Mouse (Mus musculus) liver, postnatal 0 days (tissue): ENCODE data around the gene Sox5. TPM values are rescaled to one million over a fixed set of nuclear protein-coding genes. Genes with fewer than 3 reads are reported as not detected.
A peak's percentile ranks its signal among the peaks of the same experiment; 100 is the strongest.

Experiments used
- ATAC-seq: fragments of 200-750 bp; cut with Nextera tagmentation; 2 replicates; pipeline ENCODE4 v1.8.0; 2017; ENCODE audit warnings: mild to moderate bottlenecking, moderate library complexity
- DNase-seq: peaks from one replicate; pipeline ENCODE4 v3.0.0-alpha.2; 2016
- H3K27ac ChIP-seq: fragments of 300-500 bp; sonication (generic); 2 replicates; pipeline ENCODE4 v1.5.1; 2014; ENCODE audit warnings: antibody characterized with exemption, moderate library complexity, mild to moderate bottlenecking, low read depth
- H3K27me3 ChIP-seq: fragments of 300-500 bp; sonication (generic); 2 replicates; pipeline ENCODE4 v1.6.1; 2014; ENCODE audit warnings: low read length, control low read depth, mixed read lengths; ENCODE audit not compliant: insufficient read depth
- H3K36me3 ChIP-seq: fragments of 300-500 bp; sonication (generic); replicated peaks from 2 replicates; pipeline ENCODE4 v1.6.1; 2014; ENCODE audit warnings: mild to moderate bottlenecking, control low read depth, low read length, moderate library complexity, mixed read lengths; ENCODE audit not compliant: insufficient read depth
- H3K4me1 ChIP-seq: fragments of 300-500 bp; sonication (generic); 2 replicates; pipeline ENCODE4 v1.6.1; 2014; ENCODE audit warnings: antibody characterized with exemption, mild to moderate bottlenecking, control low read depth; ENCODE audit not compliant: insufficient read depth
- H3K4me2 ChIP-seq: fragments of 300-500 bp; sonication (generic); 2 replicates; pipeline ENCODE4 v1.6.1; 2014; ENCODE audit warnings: low read depth, mild to moderate bottlenecking, low read length, moderate library complexity, mixed read lengths
- H3K4me3 ChIP-seq: fragments of 300-500 bp; sonication (generic); 2 replicates; pipeline ENCODE4 v1.5.1; 2014; ENCODE audit warnings: low read depth, low read length
- H3K9ac ChIP-seq: fragments of 300-500 bp; sonication (generic); replicated peaks from 2 replicates; pipeline ENCODE4 v1.6.1; 2014; ENCODE audit warnings: mild to moderate bottlenecking, moderate library complexity
- H3K9me3 ChIP-seq: fragments of 300-500 bp; sonication (generic); 2 replicates; pipeline ENCODE4 v1.6.1; 2016; ENCODE audit warnings: mild to moderate bottlenecking, control low read depth, low read length, mixed read lengths
- CTCF ChIP-seq: sonication (generic); IDR thresholded peaks from 2 replicates; pipeline ENCODE4 v1.5.1; 2016; ENCODE audit warnings: antibody characterized with exemption, low read depth
- EP300 ChIP-seq: IDR thresholded peaks from 2 replicates; pipeline ENCODE4 v1.6.1; 2016; ENCODE audit warnings: antibody characterized with exemption, low read depth, mild to moderate bottlenecking
- WGBS: fragments of 180-500 bp; shearing (Covaris S2); extraction: QIAGEN DNeasy Blood & Tissue Kit; methylation state at CpG from one replicate; pipeline ENCODE4 v1.1.7; 2014; ENCODE audit not compliant: insufficient replicate concordance; 5-methylcytosine and 5-hydroxymethylcytosine counted together
- polyA plus RNA-seq: library from polyadenylated mRNA; unstranded; fragments of >200 nt; fragmentation: Nextera tagmentation; extraction: Ambion mirVana; gene quantifications from 2 replicates; pipeline ENCODE4 v1.2.1, GENCODE M21; 2015

Gene Sox5
- polyA plus RNA-seq, 1 experiment from 2014 or later = 7.5 TPM

- ATAC-seq (no peak), DNase-seq (no peak)
- no peaks in the 10 kb centered on the region for H3K36me3 ChIP-seq
- H3K4me2 ChIP-seq = no peak overlapping the region
- H3K4me3 ChIP-seq = no peak overlapping the region
- no peaks in the 10 kb centered on the region for H3K9me3 ChIP-seq
- TF ChIP-seq EP300 (no peak), CTCF (no peak)
- H3K9ac ChIP-seq = no peak overlapping the region
- H3K27ac ChIP-seq = no peak overlapping the region
- H3K27me3 ChIP-seq = no peaks in the 10 kb centered on the region
- no peaks in the 10 kb centered on the region for H3K4me1 ChIP-seq
Measured at GRCm38 (mm10) chr6:144320327-144320726, 461.4 kb downstream of the Sox5 start.

- H3K27me3 ChIP-seq = no peaks in the 10 kb centered on the region
- no peaks in the 10 kb centered on the region for H3K4me1 ChIP-seq
- DNase-seq (no peak), ATAC-seq (no peak)
- no peaks in the 10 kb centered on the region for H3K9me3 ChIP-seq
- no peak overlapping the region for H3K9ac ChIP-seq
- no peak for TF ChIP-seq CTCF
- TF ChIP-seq EP300 = no peak
- no peak overlapping the region for H3K4me2 ChIP-seq
- no peak overlapping the region for H3K4me3 ChIP-seq
- no peaks in the 10 kb centered on the region for H3K36me3 ChIP-seq
- H3K27ac ChIP-seq = no peak overlapping the region
- 76% methylated on average over 6 of the region's 6 CpGs for WGBS
Measured at GRCm38 (mm10) chr6:144319717-144320116, 462.1 kb downstream of the Sox5 start.

DNA sequence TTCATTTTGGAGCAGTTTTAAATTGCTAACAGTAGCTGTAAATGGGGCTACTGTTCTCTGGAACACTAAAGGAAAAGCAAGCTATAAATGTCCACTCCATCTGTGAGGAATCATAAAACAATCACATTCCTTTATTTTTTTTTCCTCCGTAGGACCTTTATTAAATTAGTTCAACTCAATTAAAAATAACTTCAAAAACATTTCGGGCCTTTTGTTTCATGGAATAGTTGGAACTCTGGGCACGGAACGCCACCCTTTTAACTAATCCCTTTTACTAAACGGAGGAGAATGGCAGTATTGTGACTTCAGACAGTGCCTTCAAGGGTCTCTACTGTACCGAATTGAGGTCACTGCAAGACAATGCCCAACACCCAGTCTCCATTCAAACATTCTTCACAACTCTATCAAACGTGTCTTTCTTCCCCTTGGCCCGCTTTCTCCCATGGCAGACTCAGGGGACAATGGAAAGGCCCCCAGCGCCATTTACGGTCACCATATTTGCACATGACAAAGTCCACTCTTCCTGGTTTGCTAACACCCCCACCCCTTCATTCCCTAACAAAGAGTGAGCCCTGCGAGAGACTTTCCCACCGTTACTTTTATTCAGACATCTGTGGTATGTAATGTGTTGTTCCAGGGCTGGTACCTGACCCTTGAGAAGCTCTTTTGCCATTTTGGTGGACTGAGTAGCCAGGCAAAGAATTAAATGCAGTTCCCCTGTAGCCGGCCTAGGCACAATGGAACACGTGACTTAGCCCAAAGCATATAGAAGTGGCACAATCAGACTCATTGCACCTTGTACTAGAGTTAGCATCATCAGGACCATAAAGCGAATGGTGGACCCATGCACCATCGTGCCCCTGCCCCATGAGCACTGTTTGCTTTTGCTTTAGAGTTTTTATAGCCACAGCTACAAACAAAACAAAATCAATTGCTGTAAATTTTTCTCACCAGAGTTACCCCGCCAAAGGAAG, 468.7 kb downstream of the Sox5 start:
- Histone ChIP-seq H3K4me2 (no peak overlapping the region), H3K27me3 (no peaks in the 10 kb centered on the region), H3K27ac (peak overlapping the region; percentile 88; the same call in 1 of the 2 replicates), H3K4me1 (peaks cover 4% of the 10 kb centered on the region), H3K9ac (no peak overlapping the region), H3K9me3 (no peaks in the 10 kb centered on the region), H3K4me3 (no peak overlapping the region), H3K36me3 (no peaks in the 10 kb centered on the region)
- ATAC-seq (no peak), DNase-seq (no peak)
- 72% methylated on average over 17 of the region's 17 CpGs for WGBS
- TF ChIP-seq CTCF (no peak), EP300 (no peak)

DNA sequence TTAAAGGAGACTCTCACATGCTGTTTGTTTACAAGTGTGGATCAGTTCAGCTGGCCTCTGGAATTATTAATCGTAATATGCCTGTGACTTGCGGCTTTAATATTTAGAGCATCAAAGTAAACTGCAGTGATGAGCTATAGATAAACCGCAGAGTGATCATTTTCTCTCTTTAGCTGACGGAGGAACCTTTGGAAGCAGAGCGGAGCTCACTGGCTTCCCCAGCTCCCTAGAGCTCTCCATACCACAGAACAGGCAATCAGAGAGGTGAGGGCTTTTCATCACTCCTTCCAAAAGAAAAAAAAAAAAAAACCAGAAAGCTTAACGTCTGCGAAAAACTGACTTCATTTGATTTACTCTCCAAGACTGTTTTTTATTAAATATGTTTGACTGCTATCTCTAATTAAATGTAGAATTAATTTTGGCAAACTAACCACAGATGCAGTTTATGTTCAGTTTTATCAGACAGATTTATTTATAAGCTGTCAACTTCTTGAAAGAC, 469.4 kb downstream of the Sox5 start:
- Histone ChIP-seq H3K9ac (no peak overlapping the region), H3K4me3 (no peak overlapping the region), H3K4me2 (0 out of 2 replicates have a peak overlapping the region, but pooled peaks have one; percentile 4), H3K36me3 (no peaks in the 10 kb centered on the region), H3K27ac (peak overlapping the region; percentile 88), H3K4me1 (peaks cover 4% of the 10 kb centered on the region), H3K9me3 (no peaks in the 10 kb centered on the region), H3K27me3 (no peaks in the 10 kb centered on the region)
- DNase-seq (no peak), ATAC-seq (peak; percentile 38; the same call in 1 of the 2 replicates)
- TF ChIP-seq CTCF (no peak), EP300 (no peak)
- WGBS = 66% methylated on average over 7 of the region's 7 CpGs

DNA sequence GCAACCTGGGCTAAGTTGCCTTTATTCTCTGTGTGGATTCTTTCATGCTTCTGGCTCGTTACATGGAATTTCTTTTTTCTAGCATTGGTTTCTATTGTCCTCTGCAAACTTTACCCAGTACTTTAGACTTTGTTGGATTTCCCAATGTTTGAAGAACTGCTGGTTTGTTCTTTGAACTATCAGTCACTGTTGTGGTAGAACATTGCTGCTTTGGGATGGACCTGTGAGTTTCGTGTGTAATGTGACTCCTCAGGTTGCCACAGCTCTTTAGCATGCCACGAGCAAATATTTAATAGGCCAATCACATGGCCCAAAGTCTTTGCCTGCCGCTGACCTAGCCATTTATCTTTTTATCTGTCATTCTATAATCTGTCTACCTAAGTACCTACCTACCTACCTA, 470.0 kb downstream of the Sox5 start:
- no peak for DNase-seq
- peak overlapping the region; percentile 88 for H3K27ac ChIP-seq
- 0 out of 2 replicates have a peak overlapping the region, but pooled peaks have one; percentile 4 for H3K4me2 ChIP-seq
- WGBS = 55% methylated on average over 4 of the region's 4 CpGs
- no peak overlapping the region for H3K9ac ChIP-seq
- TF ChIP-seq EP300 (peak; percentile 79), CTCF (no peak)
- no peak overlapping the region for H3K4me3 ChIP-seq
- peak; percentile 98 for ATAC-seq
- no peaks in the 10 kb centered on the region for H3K36me3 ChIP-seq
- H3K4me1 ChIP-seq = peaks cover 4% of the 10 kb centered on the region
- H3K27me3 ChIP-seq = no peaks in the 10 kb centered on the region
- H3K9me3 ChIP-seq = no peaks in the 10 kb centered on the region

GRCm38 (mm10) chr6:144309171-144309570, 472.6 kb downstream of the Sox5 start:
- Histone ChIP-seq H3K9me3 (no peaks in the 10 kb centered on the region), H3K4me2 (no peak overlapping the region), H3K4me3 (no peak overlapping the region), H3K27me3 (no peaks in the 10 kb centered on the region), H3K36me3 (no peaks in the 10 kb centered on the region), H3K27ac (no peak overlapping the region), H3K4me1 (peaks cover 4% of the 10 kb centered on the region), H3K9ac (no peak overlapping the region)
- DNase-seq (no peak), ATAC-seq (no peak)
- TF ChIP-seq CTCF (no peak), EP300 (no peak)
